Mouse (Mus musculus) lung, embryonic 15.5 days (tissue): Measurements from ENCODE around the gene Olfr381. TPM values are rescaled to one million over a fixed set of nuclear protein-coding genes. Genes with fewer than 3 reads are reported as not detected.
"Not testable (repeated sequence)": the region's sequence is repeated elsewhere in the genome, so short reads cannot be mapped to it uniquely, and the experiment has no call there.

Source experiments
- ATAC-seq: fragments of 200-750 bp; cut with Nextera tagmentation; 2 replicates; pipeline ENCODE4 v1.8.0; 2017; ENCODE audit warnings: moderate number of reproducible peaks, borderline replicate concordance; ENCODE audit not compliant: low FRiP score, low TSS enrichment; ENCODE audit errors: extremely low read depth
- H3K27ac ChIP-seq: fragments of 300-500 bp; sonication (generic); 2 replicates; pipeline ENCODE4 v1.5.1; 2015; ENCODE audit warnings: moderate library complexity, mild to moderate bottlenecking, inconsistent platforms
- H3K27me3 ChIP-seq: fragments of 300-500 bp; sonication (generic); 2 replicates; pipeline ENCODE4 v1.6.1; 2015; ENCODE audit warnings: inconsistent platforms
- H3K36me3 ChIP-seq: fragments of 300-500 bp; sonication (generic); 2 replicates; pipeline ENCODE4 v1.6.1; 2015; ENCODE audit warnings: inconsistent platforms
- H3K4me1 ChIP-seq: fragments of 300-500 bp; sonication (generic); 2 replicates; pipeline ENCODE4 v1.6.1; 2015; ENCODE audit warnings: inconsistent platforms
- H3K4me2 ChIP-seq: fragments of 300-500 bp; sonication (generic); 2 replicates; pipeline ENCODE4 v1.6.1; 2015; ENCODE audit warnings: inconsistent platforms, mild to moderate bottlenecking, moderate library complexity
- H3K4me3 ChIP-seq: fragments of 300-500 bp; sonication (generic); 2 replicates; pipeline ENCODE4 v1.5.1; 2015; ENCODE audit warnings: mild to moderate bottlenecking, inconsistent platforms
- H3K9ac ChIP-seq: fragments of 300-500 bp; sonication (generic); 2 replicates; pipeline ENCODE4 v1.6.1; 2015; ENCODE audit warnings: inconsistent platforms
- H3K9me3 ChIP-seq: fragments of 300-500 bp; sonication (generic); 2 replicates; pipeline ENCODE4 v1.6.1; 2016; ENCODE audit warnings: inconsistent platforms
- WGBS: fragments of 180-500 bp; shearing (Covaris S2); methylation state at CpG from one replicate; pipeline ENCODE4 v1.1.7; 2015; 5-methylcytosine and 5-hydroxymethylcytosine counted together
- polyA plus RNA-seq: library from polyadenylated mRNA; unstranded; fragments of >200 nt; fragmentation: Nextera tagmentation; extraction: Ambion mirVana; gene quantifications from 2 replicates; pipeline ENCODE4 v1.2.1, GENCODE M21; 2015

The Olfr381 gene
- polyA plus RNA-seq = not detected in 2 replicates

GRCm38 (mm10) chr11:73491503-73491902, at the start of gene Olfr381:
TSS of gene Olfr381 (minus strand) at chr11:73491603.
- H3K36me3 ChIP-seq = no peaks in the 10 kb centered on the region
- no peak for ATAC-seq
- H3K27ac ChIP-seq = no peak within 1 kb of the TSS
- H3K27me3 ChIP-seq = no peaks in the 10 kb centered on the region
- H3K4me2 ChIP-seq = no peak within 1 kb of the TSS
- H3K4me3 ChIP-seq = no peak within 1 kb of the TSS
- no peaks in the 10 kb centered on the region for H3K4me1 ChIP-seq
- H3K9ac ChIP-seq = no peak within 1 kb of the TSS
- no peaks in the 10 kb centered on the region for H3K9me3 ChIP-seq

GRCm38 (mm10) chr11:73528971-73529370, 37.6 kb upstream of the Olfr381 start:
- WGBS = 67% methylated on average over 1 of the region's 1 CpGs
- H3K4me3 ChIP-seq, H3K9me3 ChIP-seq, H3K4me1 ChIP-seq, H3K27me3 ChIP-seq, H3K9ac ChIP-seq, H3K36me3 ChIP-seq, ATAC-seq, H3K4me2 ChIP-seq, H3K27ac ChIP-seq: not testable (repeated sequence)

GRCm38 (mm10) chr11:73517097-73517496, 25.7 kb upstream of the Olfr381 start, which contains the start of gene Olfr382:
TSS of gene Olfr382 (minus strand) at chr11:73517197.
- H3K9me3 ChIP-seq = no peaks in the 10 kb centered on the region
- no peak within 1 kb of the TSS for H3K27ac ChIP-seq
- no peak for ATAC-seq

GRCm38 (mm10) chr11:73457408-73457807, 34.0 kb downstream of the Olfr381 start, which contains the start of gene Olfr380:
TSS of gene Olfr380 (minus strand) at chr11:73457508.
- no peaks in the 10 kb centered on the region for H3K27me3 ChIP-seq

More at GRCm38 (mm10) chr11:73517097-73517496, 25.7 kb upstream of the Olfr381 start, which contains the start of gene Olfr382:
- Histone ChIP-seq H3K9ac (no peak within 1 kb of the TSS), H3K4me2 (no peak within 1 kb of the TSS), H3K4me3 (no peak within 1 kb of the TSS), H3K27me3 (no peaks in the 10 kb centered on the region), H3K4me1 (no peaks in the 10 kb centered on the region), H3K36me3 (no peaks in the 10 kb centered on the region)

More at GRCm38 (mm10) chr11:73457408-73457807, 34.0 kb downstream of the Olfr381 start, which contains the start of gene Olfr380:
- Histone ChIP-seq H3K4me2 (no peak within 1 kb of the TSS), H3K4me1 (no peaks in the 10 kb centered on the region), H3K9me3 (no peaks in the 10 kb centered on the region), H3K27ac (no peak within 1 kb of the TSS), H3K9ac (no peak within 1 kb of the TSS), H3K36me3 (no peaks in the 10 kb centered on the region), H3K4me3 (no peak within 1 kb of the TSS)
- no peak for ATAC-seq
- 81% methylated on average over 1 of the region's 1 CpGs for WGBS

Other genes starting within 250 kb of the Olfr381 start
- 0.03 and 0.10 TPM in 2 replicates for gene Trpv3, start 224.2 kb downstream of the Olfr381 start, polyA plus RNA-seq
- gene Aspa, start 162.0 kb downstream of the Olfr381 start, polyA plus RNA-seq = 1.3 and 1.4 TPM in 2 replicates
- 0.05 TPM in 1 of 2 replicates, not detected in the other for gene Gm49340, start 161.9 kb downstream of the Olfr381 start, polyA plus RNA-seq
- gene Spata22, start 161.9 kb downstream of the Olfr381 start, polyA plus RNA-seq = not detected in 2 replicates
- not detected in 2 replicates for gene Olfr20, start 140.8 kb downstream of the Olfr381 start, polyA plus RNA-seq
- gene Olfr376, start 120.4 kb downstream of the Olfr381 start, polyA plus RNA-seq = not detected in 2 replicates
- gene Olfr1, start 92.0 kb downstream of the Olfr381 start, polyA plus RNA-seq = not detected in 2 replicates
- not detected in 2 replicates for gene Olfr378, start 63.1 kb downstream of the Olfr381 start, polyA plus RNA-seq
- gene Olfr380, start 34.1 kb downstream of the Olfr381 start, polyA plus RNA-seq = not detected in 2 replicates
- gene Olfr382, start 25.6 kb upstream of the Olfr381 start, polyA plus RNA-seq = not detected in 2 replicates
- not detected in 2 replicates for gene Olfr385, start 101.4 kb upstream of the Olfr381 start, polyA plus RNA-seq
- gene Olfr384, start 107.0 kb upstream of the Olfr381 start, polyA plus RNA-seq = not detected in 2 replicates
- not detected in 2 replicates for gene Zfp735, start 197.2 kb upstream of the Olfr381 start, polyA plus RNA-seq